ENCODE assay signal across 21 mouse cellular contexts in genomic region chr2:34969166-34969565, GRCm38 (mm10). TPM values are rescaled to one million over a fixed set of nuclear protein-coding genes. Genes with fewer than 3 reads are reported as not detected.
DNase-seq lines count a peak whose midpoint lies in the region; ATAC-seq and TF ChIP-seq lines count a peak whose summit lies in the region.
"Had no signal": no experiment of that assay in that cellular context is flagged by ENCODE, and none has a peak within 500 bp of the region (broad histone marks: within the 10 kb centered on the region; RNA-seq: fewer than 3 reads in every experiment).

No protein-coding gene starts in this region.

- WGBS in midbrain, embryonic 14.5 days: 69% methylated on average over 7 of the region's 7 CpGs
- WGBS in midbrain, embryonic 11.5 days: 81% methylated on average over 7 of the region's 7 CpGs
- WGBS in midbrain, postnatal 0 days: 60% methylated on average over 7 of the region's 7 CpGs

- DNase-seq in adrenal gland, postnatal 10 days: peak; percentile 50
- no peak for DNase-seq in adrenal gland, postnatal 14 days
- peak; percentile 39 for DNase-seq in gastrocnemius, adult 2 months
- DNase-seq in gastrocnemius, postnatal 25 days: no peak
- DNase-seq in midbrain, embryonic 14.5 days: peak; percentile 56
- DNase-seq in midbrain, embryonic 11.5 days (ENCODE audit: low spot score, missing footprints): no peak
- DNase-seq in midbrain, postnatal 0 days (ENCODE audit: low spot score): peak; percentile 41
- DNase-seq in natural killer cell, adult 2 months (ENCODE audit: low spot score in 2 of 2): no peak
- DNase-seq: adrenal gland, adult 8-10 months; gastrocnemius, postnatal 14 days; heart, postnatal 36 days; kidney, postnatal 14 days; layer of hippocampus, adult 9-11 months; liver; lung, adult 18-20 months; lung, postnatal 4 days; right cerebral cortex, postnatal 25 days; thymus, adult 2 months had no signal

- no peaks in the 10 kb centered on the region for H3K4me1 ChIP-seq in midbrain, embryonic 14.5 days (ENCODE audit: control insufficient read depth, insufficient read depth, low read length)
- H3K4me1 ChIP-seq in midbrain, embryonic 11.5 days (ENCODE audit: control insufficient read depth, insufficient read depth, low read length): no peaks in the 10 kb centered on the region
- H3K4me1 ChIP-seq in midbrain, postnatal 0 days (ENCODE audit: insufficient read depth, low read length): no peaks in the 10 kb centered on the region

- no peak overlapping the region for H3K4me3 ChIP-seq in gastrocnemius, adult 2 months
- H3K4me3 ChIP-seq in midbrain, embryonic 14.5 days (replicated peaks; ENCODE audit: low read depth, low read length): no peak overlapping the region
- no peak overlapping the region for H3K4me3 ChIP-seq in midbrain, embryonic 11.5 days (ENCODE audit: low read depth, low read length)
- no peak overlapping the region for H3K4me3 ChIP-seq in midbrain, postnatal 0 days (ENCODE audit: low read depth, low read length)

- H3K9ac ChIP-seq in midbrain, embryonic 14.5 days (replicated peaks; ENCODE audit: low read length): no peak overlapping the region
- no peak overlapping the region for H3K9ac ChIP-seq in midbrain, embryonic 11.5 days (ENCODE audit: low read length)
- H3K9ac ChIP-seq in midbrain, postnatal 0 days (replicated peaks; ENCODE audit: low read length, poor library complexity, severe bottlenecking): no peak overlapping the region

- H3K4me2 ChIP-seq in midbrain, embryonic 14.5 days (ENCODE audit: low read length): no peak overlapping the region
- no peak overlapping the region for H3K4me2 ChIP-seq in midbrain, embryonic 11.5 days
- no peak overlapping the region for H3K4me2 ChIP-seq in midbrain, postnatal 0 days (ENCODE audit: low read depth, low read length, poor library complexity, severe bottlenecking)
- H3K4me2 ChIP-seq: heart, embryonic 11.5 days had no signal

- no peaks in the 10 kb centered on the region for H3K9me3 ChIP-seq in midbrain, embryonic 14.5 days (ENCODE audit: control insufficient read depth, low read length)
- no peaks in the 10 kb centered on the region for H3K9me3 ChIP-seq in midbrain, embryonic 11.5 days (ENCODE audit: control insufficient read depth, low read length)
- no peaks in the 10 kb centered on the region for H3K9me3 ChIP-seq in midbrain, postnatal 0 days (ENCODE audit: low read length)

- ATAC-seq in midbrain, embryonic 14.5 days (ENCODE audit: low FRiP score, low TSS enrichment): no peak
- no peak for ATAC-seq in midbrain, embryonic 11.5 days (ENCODE audit: low FRiP score)
- ATAC-seq in midbrain, postnatal 0 days (ENCODE audit: low FRiP score): no peak
- ATAC-seq: forebrain, embryonic 16.5 days; intestine, postnatal 0 days had no signal

- H3K36me3 ChIP-seq in midbrain, embryonic 14.5 days (ENCODE audit: control insufficient read depth, insufficient read depth, low read length): no peaks in the 10 kb centered on the region
- H3K36me3 ChIP-seq in midbrain, embryonic 11.5 days (ENCODE audit: control insufficient read depth, insufficient read depth, low read length): no peaks in the 10 kb centered on the region
- H3K36me3 ChIP-seq in midbrain, postnatal 0 days (ENCODE audit: insufficient read depth, low read length): no peaks in the 10 kb centered on the region

- intact Hi-C loops in gastrocnemius, adult 2 months (cut with DNase I): no loop called here

- TF ChIP-seq CTCF in gastrocnemius, adult 2 months (IDR thresholded peaks at IDR 0.05): no peak
- TF ChIP-seq CTCF in midbrain, postnatal 0 days (IDR thresholded peaks at IDR 0.05): no peak

- no peaks in the 10 kb centered on the region for H3K27me3 ChIP-seq in midbrain, embryonic 14.5 days (ENCODE audit: control insufficient read depth, insufficient read depth, low read length)
- no peaks in the 10 kb centered on the region for H3K27me3 ChIP-seq in midbrain, embryonic 11.5 days (ENCODE audit: control insufficient read depth, insufficient read depth, low read length)
- no peaks in the 10 kb centered on the region for H3K27me3 ChIP-seq in midbrain, postnatal 0 days (ENCODE audit: insufficient read depth, low read length)

- H3K27ac ChIP-seq in gastrocnemius, adult 2 months: no peak overlapping the region
- no peak overlapping the region for H3K27ac ChIP-seq in midbrain, embryonic 14.5 days (replicated peaks; ENCODE audit: low read depth, low read length)
- no peak overlapping the region for H3K27ac ChIP-seq in midbrain, embryonic 11.5 days (ENCODE audit: low read depth, low read length)
- no peak overlapping the region for H3K27ac ChIP-seq in midbrain, postnatal 0 days (ENCODE audit: low read depth, low read length)

RNA-seq across cellular contexts. Expression of gene Traf1, which starts 7.6 kb away (rescaled TPM):
- 1 to 10 TPM; 3.5 to 3.7 TPM for total RNA-seq in adrenal gland, postnatal 10 days (2021)
- 4.2 and 7.1 TPM in 2 replicates for total RNA-seq in adrenal gland, postnatal 14 days (2021)
- 1 to 10 TPM in 1 of 2 experiments, under 1 TPM in 1; 0.46 to 1.2 TPM for total RNA-seq in gastrocnemius, adult 2 months (2021)
- total RNA-seq in gastrocnemius, postnatal 25 days (2021): 1 to 10 TPM in 1 of 2 experiments, under 1 TPM in 1; 0.46 to 1.3 TPM
- 0.87 and 3.3 TPM in 2 replicates for polyA plus RNA-seq in midbrain, embryonic 14.5 days (2014; fragmentation: Nextera tagmentation; extraction: Ambion mirVana)
- 0.32 and 0.34 TPM in 2 replicates for polyA plus RNA-seq in midbrain, embryonic 11.5 days (2014; fragmentation: Nextera tagmentation; extraction: Ambion mirVana)
- total RNA-seq in midbrain, postnatal 0 days (2014; rRNA removed): 1.4 and 2.2 TPM in 2 replicates
- 2.8 and 3.0 TPM in 2 replicates for polyA plus RNA-seq in midbrain, postnatal 0 days (2015; fragmentation: Nextera tagmentation; extraction: Ambion mirVana)

RNA-seq across cellular contexts. Expression of gene Phf19, which starts 55.3 kb away (rescaled TPM):
- 1 to 10 TPM; 5.8 to 7.6 TPM for total RNA-seq in adrenal gland, postnatal 10 days (2021)
- 4.3 and 5.0 TPM in 2 replicates for total RNA-seq in adrenal gland, postnatal 14 days (2021)
- total RNA-seq in gastrocnemius, adult 2 months (2021): under 1 TPM; 0.54 to 0.61 TPM
- 1 to 10 TPM in 1 of 2 experiments, under 1 TPM in 1; 0.91 to 1.3 TPM for total RNA-seq in gastrocnemius, postnatal 25 days (2021)
- 0.93 and 1.6 TPM in 2 replicates for polyA plus RNA-seq in midbrain, embryonic 14.5 days (2014; fragmentation: Nextera tagmentation; extraction: Ambion mirVana)
- polyA plus RNA-seq in midbrain, embryonic 11.5 days (2014; fragmentation: Nextera tagmentation; extraction: Ambion mirVana): 3.9 and 4.0 TPM in 2 replicates
- total RNA-seq in midbrain, postnatal 0 days (2014; rRNA removed): 2.1 and 2.5 TPM in 2 replicates
- 1.3 and 1.8 TPM in 2 replicates for polyA plus RNA-seq in midbrain, postnatal 0 days (2015; fragmentation: Nextera tagmentation; extraction: Ambion mirVana)

Comparison
In these comparisons a context has a peak if more than half of its experiments do, and no peak if none do; other contexts are left out.
1. DNase-seq: peak in adrenal gland, postnatal 10 days (single experiment), gastrocnemius, adult 2 months (single experiment), midbrain, embryonic 14.5 days (single experiment) and midbrain, postnatal 0 days (single experiment); none in adrenal gland, postnatal 14 days (single experiment), gastrocnemius, postnatal 25 days (single experiment), midbrain, embryonic 11.5 days (single experiment) and natural killer cell, adult 2 months (0 of 2).